Mouse (Mus musculus) heart, postnatal 0 days (tissue): ENCODE data around the gene Abca8b. TPM values are rescaled to one million over a fixed set of nuclear protein-coding genes. Genes with fewer than 3 reads are reported as not detected.

ENCODE experiments used
- ATAC-seq: fragments of 200-750 bp; cut with Nextera tagmentation; 2 replicates; pipeline ENCODE4 v1.8.0; 2017; ENCODE audit warnings: low read depth, moderate number of reproducible peaks, moderate library complexity; ENCODE audit not compliant: insufficient read depth
- DNase-seq: peaks from one replicate; pipeline ENCODE4 v3.0.0-alpha.2; 2016; ENCODE audit warnings: low spot score
- H3K27ac ChIP-seq: fragments of 300-500 bp; sonication (generic); 2 replicates; pipeline ENCODE4 v1.5.1; 2014; ENCODE audit warnings: low read depth, mild to moderate bottlenecking
- H3K27me3 ChIP-seq: fragments of 300-500 bp; sonication (generic); 2 replicates; pipeline ENCODE4 v1.6.1; 2014; ENCODE audit warnings: low read length, mixed read lengths; ENCODE audit not compliant: control insufficient read depth, insufficient read depth
- H3K36me3 ChIP-seq: fragments of 300-500 bp; sonication (generic); replicated peaks from 2 replicates; pipeline ENCODE4 v1.6.1; 2014; ENCODE audit warnings: low read length, mixed read lengths; ENCODE audit not compliant: control insufficient read depth, insufficient read depth
- H3K4me1 ChIP-seq: fragments of 300-500 bp; sonication (generic); 2 replicates; pipeline ENCODE4 v1.6.1; 2014; ENCODE audit warnings: antibody characterized with exemption; ENCODE audit not compliant: control insufficient read depth, insufficient read depth
- H3K4me2 ChIP-seq: fragments of 300-500 bp; sonication (generic); 2 replicates; pipeline ENCODE4 v1.6.1; 2014; ENCODE audit warnings: low read depth, mild to moderate bottlenecking, low read length, moderate library complexity
- H3K4me3 ChIP-seq: fragments of 300-500 bp; sonication (generic); 2 replicates; pipeline ENCODE4 v1.5.1; 2014; ENCODE audit warnings: low read depth, low read length
- H3K9ac ChIP-seq: fragments of 300-500 bp; sonication (generic); replicated peaks from 2 replicates; pipeline ENCODE4 v1.6.1; 2014; ENCODE audit warnings: low read depth, low read length, mixed read lengths
- H3K9me3 ChIP-seq: fragments of 300-500 bp; sonication (generic); replicated peaks from 2 replicates; pipeline ENCODE4 v1.6.1; 2016; ENCODE audit warnings: low read length; ENCODE audit not compliant: control insufficient read depth
- CTCF ChIP-seq: IDR thresholded peaks from 2 replicates; pipeline ENCODE4 v1.5.1; 2016; ENCODE audit warnings: antibody characterized with exemption, control low read depth, low read depth
- EP300 ChIP-seq: IDR thresholded peaks from 2 replicates; pipeline ENCODE4 v1.6.1; 2016; ENCODE audit warnings: antibody characterized with exemption, low read depth
- WGBS: fragments of 180-500 bp; shearing (Covaris S2); extraction: QIAGEN DNeasy Blood & Tissue Kit; methylation state at CpG from one replicate; pipeline ENCODE4 v1.1.7; 2014; 5-methylcytosine and 5-hydroxymethylcytosine counted together
- polyA plus RNA-seq: library from polyadenylated mRNA; unstranded; fragments of >200 nt; fragmentation: Nextera tagmentation; extraction: Ambion mirVana; gene quantifications from 2 replicates; pipeline ENCODE4 v1.2.1, GENCODE M21; 2015
- total RNA-seq: library from RNA; depleted of rRNA; stranded (reverse); fragments of >200 nt; gene quantifications from 2 replicates; pipeline ENCODE4 v1.2.3, GENCODE M21; 2014; ENCODE audit warnings: low replicate concordance

The Abca8b gene
- total and polyA plus RNA-seq, 2 experiments from 2014 or later = 0.61 to 2.6 TPM

GRCm38 (mm10) chr11:109909801-109910200 lies 85.8 kb downstream of the Abca8b start:
- Histone ChIP-seq H3K27ac (no peak overlapping the region), H3K9me3 (no peaks in the 10 kb centered on the region), H3K27me3 (no peaks in the 10 kb centered on the region), H3K4me3 (no peak overlapping the region), H3K4me2 (no peak overlapping the region), H3K36me3 (no peaks in the 10 kb centered on the region), H3K4me1 (no peaks in the 10 kb centered on the region), H3K9ac (no peak overlapping the region)
- 51% methylated on average over 2 of the region's 2 CpGs for WGBS
- DNase-seq = no peak
- no peak for ATAC-seq
- TF ChIP-seq EP300 = no peak
- no peak for TF ChIP-seq CTCF

GRCm38 (mm10) chr11:109908207-109909031 lies 87.2 kb downstream of the Abca8b start:
- no peaks in the 10 kb centered on the region for H3K36me3 ChIP-seq
- H3K4me1 ChIP-seq = no peaks in the 10 kb centered on the region
- no peak for ATAC-seq
- no peaks in the 10 kb centered on the region for H3K9me3 ChIP-seq
- H3K4me2 ChIP-seq = no peak overlapping the region
- H3K27ac ChIP-seq = no peak overlapping the region
- no peak overlapping the region for H3K4me3 ChIP-seq
- WGBS = 61% methylated on average over 10 of the region's 10 CpGs
- H3K9ac ChIP-seq = no peak overlapping the region
- TF ChIP-seq EP300 (no peak), CTCF (no peak)
- DNase-seq = no peak
- H3K27me3 ChIP-seq = no peaks in the 10 kb centered on the region

- no peaks in the 10 kb centered on the region for H3K36me3 ChIP-seq
These were observed 88.1 kb downstream of the Abca8b start for GRCm38 (mm10) chr11:109907508-109907907.

GRCm38 (mm10) chr11:109902616-109903598 lies 92.7 kb downstream of the Abca8b start:
- TF ChIP-seq EP300 = no peak
- no peak for TF ChIP-seq CTCF
- WGBS = 43% methylated on average over 6 of the region's 6 CpGs
- Histone ChIP-seq H3K4me1 (no peaks in the 10 kb centered on the region), H3K9ac (no peak overlapping the region), H3K27ac (0 out of 2 replicates have a peak overlapping the region, but pooled peaks have one; percentile 12), H3K4me3 (no peak overlapping the region), H3K36me3 (no peaks in the 10 kb centered on the region), H3K27me3 (no peaks in the 10 kb centered on the region), H3K9me3 (no peaks in the 10 kb centered on the region), H3K4me2 (no peak overlapping the region)
- ATAC-seq (peak; percentile 36; the same call in 1 of the 2 replicates), DNase-seq (peak; percentile 33)

More at GRCm38 (mm10) chr11:109907508-109907907, 88.1 kb downstream of the Abca8b start:
- TF ChIP-seq CTCF (no peak), EP300 (no peak)
- no peak overlapping the region for H3K4me3 ChIP-seq
- H3K27me3 ChIP-seq = no peaks in the 10 kb centered on the region
- H3K9ac ChIP-seq = no peak overlapping the region
- no peak overlapping the region for H3K4me2 ChIP-seq
- H3K27ac ChIP-seq = no peak overlapping the region
- H3K9me3 ChIP-seq = no peaks in the 10 kb centered on the region
- ATAC-seq = no peak
- no peaks in the 10 kb centered on the region for H3K4me1 ChIP-seq
- DNase-seq = no peak
- WGBS = 84% methylated on average over 2 of the region's 2 CpGs

- no peaks in the 10 kb centered on the region for H3K27me3 ChIP-seq
These were observed 95.0 kb downstream of the Abca8b start for GRCm38 (mm10) chr11:109900491-109901241.

More at GRCm38 (mm10) chr11:109900491-109901241, 95.0 kb downstream of the Abca8b start:
- Histone ChIP-seq H3K9me3 (no peaks in the 10 kb centered on the region), H3K4me1 (no peaks in the 10 kb centered on the region), H3K27ac (no peak overlapping the region), H3K4me3 (no peak overlapping the region), H3K9ac (no peak overlapping the region), H3K36me3 (no peaks in the 10 kb centered on the region), H3K4me2 (no peak overlapping the region)
- WGBS = 39% methylated on average over 4 of the region's 4 CpGs
- TF ChIP-seq CTCF (no peak), EP300 (no peak)
- ATAC-seq = no peak
- no peak for DNase-seq
